Mouse (Mus musculus) thymus, adult 2 months (tissue): ENCODE results near the gene Dnm3. TPM values are rescaled to one million over a fixed set of nuclear protein-coding genes. Genes with fewer than 3 reads are reported as not detected.

Experiments
- DNase-seq: peaks from one replicate; pipeline ENCODE4 v3.0.0; 2021
- H3K27ac ChIP-seq: fragments of 200-500 bp; 2 replicates; pipeline ENCODE4 v1.5.1; 2012; ENCODE audit warnings: low read length, control low read depth; ENCODE audit not compliant: control insufficient read depth, insufficient read depth
- H3K27me3 ChIP-seq: fragments of 200-500 bp; 2 replicates; pipeline ENCODE4 v1.6.1; 2012; ENCODE audit warnings: mild to moderate bottlenecking, low read length, moderate library complexity, mixed read lengths; ENCODE audit not compliant: control insufficient read depth, insufficient read depth
- H3K36me3 ChIP-seq: fragments of 200-500 bp; 2 replicates; pipeline ENCODE4 v1.6.1; 2012; ENCODE audit warnings: mild to moderate bottlenecking, low read length, moderate library complexity; ENCODE audit not compliant: control insufficient read depth, insufficient read depth
- H3K4me1 ChIP-seq: fragments of 200-500 bp; replicated peaks from 2 replicates; pipeline ENCODE4 v1.6.1; 2012; ENCODE audit warnings: low read length; ENCODE audit not compliant: control insufficient read depth, insufficient read depth
- H3K4me3 ChIP-seq: fragments of 200-500 bp; 2 replicates; pipeline ENCODE4 v1.5.1; 2012; ENCODE audit warnings: mild to moderate bottlenecking, low read length, control low read depth, moderate library complexity; ENCODE audit not compliant: control insufficient read depth, insufficient read depth
- CTCF ChIP-seq: fragments of 200-500 bp; IDR thresholded peaks from 2 replicates; pipeline ENCODE4 v1.5.1; 2012; ENCODE audit warnings: mild to moderate bottlenecking, control low read depth, low read length, moderate library complexity, borderline replicate concordance; ENCODE audit not compliant: control insufficient read depth, poor library complexity, insufficient read depth; ENCODE audit errors: extremely low read depth
- POLR2A ChIP-seq: fragments of 200-500 bp; IDR thresholded peaks from 2 replicates; pipeline ENCODE4 v1.6.1; 2012; ENCODE audit warnings: mild to moderate bottlenecking, low read length, control low read depth, moderate library complexity; ENCODE audit not compliant: control insufficient read depth, poor library complexity, insufficient read depth; ENCODE audit errors: extremely low read depth
- WGBS: fragments of 180-500 bp; shearing (Covaris S2); methylation state at CpG from one replicate; pipeline ENCODE4 v1.1.7; 2018; 5-methylcytosine and 5-hydroxymethylcytosine counted together
- polyA plus RNA-seq: library from polyadenylated mRNA; depleted of rRNA; stranded (reverse); fragments of >200 nt; gene quantifications from 2 replicates; pipeline ENCODE4 v1.2.3, GENCODE M21; 2012

The Dnm3 gene
- polyA plus RNA-seq, 1 experiment: 1.1 TPM

- 53% methylated on average over 6 of the region's 6 CpGs for WGBS
- DNase-seq: no peak
- no peaks in the 10 kb centered on the region for H3K36me3 ChIP-seq
- TF ChIP-seq CTCF (no peak), POLR2A (no peak)
- H3K4me1 ChIP-seq: no peaks in the 10 kb centered on the region
- H3K27me3 ChIP-seq: no peaks in the 10 kb centered on the region
- no peak overlapping the region for H3K4me3 ChIP-seq
- H3K27ac ChIP-seq: no peak overlapping the region
Observed at GRCm38 (mm10) chr1:162040490-162041274, 437.2 kb downstream of the Dnm3 start.

- H3K27ac ChIP-seq: no peak overlapping the region
- TF ChIP-seq POLR2A (no peak), CTCF (no peak)
- 73% methylated on average over 7 of the region's 7 CpGs for WGBS
- no peak overlapping the region for H3K4me3 ChIP-seq
- DNase-seq: no peak
- H3K4me1 ChIP-seq: no peaks in the 10 kb centered on the region
- no peaks in the 10 kb centered on the region for H3K36me3 ChIP-seq
- H3K27me3 ChIP-seq: no peaks in the 10 kb centered on the region
Observed at GRCm38 (mm10) chr1:162039808-162040207, 438.0 kb downstream of the Dnm3 start.

GRCm38 (mm10) chr1:162039011-162039595, 438.7 kb downstream of the Dnm3 start:
- DNase-seq: no peak
- 60% methylated on average over 9 of the region's 9 CpGs for WGBS
- H3K36me3 ChIP-seq: no peaks in the 10 kb centered on the region
- H3K4me1 ChIP-seq: no peaks in the 10 kb centered on the region
- no peak for TF ChIP-seq CTCF
- no peak for TF ChIP-seq POLR2A
- H3K4me3 ChIP-seq: no peak overlapping the region
- H3K27ac ChIP-seq: no peak overlapping the region
- H3K27me3 ChIP-seq: no peaks in the 10 kb centered on the region

GRCm38 (mm10) chr1:162038431-162038830, 439.4 kb downstream of the Dnm3 start:
- Histone ChIP-seq H3K27me3 (no peaks in the 10 kb centered on the region), H3K36me3 (no peaks in the 10 kb centered on the region), H3K4me3 (no peak overlapping the region), H3K27ac (no peak overlapping the region), H3K4me1 (no peaks in the 10 kb centered on the region)
- no peak for DNase-seq
- 76% methylated on average over 5 of the region's 5 CpGs for WGBS
- TF ChIP-seq POLR2A: no peak
- no peak for TF ChIP-seq CTCF

GRCm38 (mm10) chr1:162037968-162038421, 439.8 kb downstream of the Dnm3 start:
- H3K27ac ChIP-seq: no peak overlapping the region
- 88% methylated on average over 10 of the region's 10 CpGs for WGBS
- DNase-seq: no peak
- H3K36me3 ChIP-seq: no peaks in the 10 kb centered on the region
- H3K27me3 ChIP-seq: no peaks in the 10 kb centered on the region
- H3K4me3 ChIP-seq: no peak overlapping the region
- TF ChIP-seq POLR2A: no peak
- no peaks in the 10 kb centered on the region for H3K4me1 ChIP-seq

GRCm38 (mm10) chr1:162037185-162037765, 440.6 kb downstream of the Dnm3 start:
- H3K4me1 ChIP-seq: no peaks in the 10 kb centered on the region
- no peak for TF ChIP-seq CTCF
- TF ChIP-seq POLR2A: no peak
- no peaks in the 10 kb centered on the region for H3K27me3 ChIP-seq
- WGBS: 79% methylated on average over 6 of the region's 6 CpGs
- no peak for DNase-seq
- H3K27ac ChIP-seq: no peak overlapping the region
- H3K4me3 ChIP-seq: no peak overlapping the region
- H3K36me3 ChIP-seq: no peaks in the 10 kb centered on the region

GRCm38 (mm10) chr1:162036461-162036835, 441.4 kb downstream of the Dnm3 start:
- no peak for DNase-seq
- WGBS: 58% methylated on average over 5 of the region's 5 CpGs
- no peak overlapping the region for H3K27ac ChIP-seq
- no peaks in the 10 kb centered on the region for H3K36me3 ChIP-seq
- H3K4me3 ChIP-seq: no peak overlapping the region
- no peaks in the 10 kb centered on the region for H3K27me3 ChIP-seq
- TF ChIP-seq POLR2A (no peak), CTCF (no peak)
- no peaks in the 10 kb centered on the region for H3K4me1 ChIP-seq
